8 mouse cellular contexts compared by ENCODE assay signal in genomic region chr3:152395350-152396277, GRCm38 (mm10). TPM values are rescaled to one million over a fixed set of nuclear protein-coding genes. Genes with fewer than 3 reads are reported as not detected.
DNase-seq lines count a peak whose midpoint lies in the region; ATAC-seq and TF ChIP-seq lines count a peak whose summit lies in the region.

Gene Zzz3, plus strand, starts transcription at chr3:152395473.

- no peaks in the 10 kb centered on the region for H3K9me3 ChIP-seq in heart, embryonic 11.5 days (replicated peaks; ENCODE audit: control insufficient read depth, low read length)
- no peaks in the 10 kb centered on the region for H3K9me3 ChIP-seq in kidney, embryonic 16.5 days (ENCODE audit: low read length)

- peak within 1 kb of the TSS; percentile 86 for H3K4me2 ChIP-seq in heart, embryonic 11.5 days
- peak within 1 kb of the TSS; percentile 87 for H3K4me2 ChIP-seq in kidney, embryonic 16.5 days (replicated peaks; ENCODE audit: low read depth, low read length)
- H3K4me2 ChIP-seq in myocyte (ENCODE audit: low read depth) = peak within 1 kb of the TSS; percentile 94

- peak within 1 kb of the TSS; percentile 77 for H3K4me3 ChIP-seq in heart, embryonic 11.5 days (ENCODE audit: low read depth, low read length)
- H3K4me3 ChIP-seq in kidney, embryonic 16.5 days (ENCODE audit: low read length) = peak within 1 kb of the TSS; percentile 83
- peak within 1 kb of the TSS; percentile 90 for H3K4me3 ChIP-seq in liver, adult 2 months (ENCODE audit: insufficient read depth, low read depth, low read length)
- peak within 1 kb of the TSS; percentile 57 for H3K4me3 ChIP-seq in myocyte

- 0 out of 2 replicates have a peak, but pooled peaks have one; percentile 43 for TF ChIP-seq POLR2A in liver, adult 2 months (IDR thresholded peaks at IDR 0.05; ENCODE audit: extremely low read depth, insufficient read depth, low read length)
- TF ChIP-seq POLR2A in myocyte (IDR thresholded peaks at IDR 0.05; ENCODE audit: insufficient read length, low read depth) = peak; percentile 50

- H3K27me3 ChIP-seq in heart, embryonic 11.5 days (ENCODE audit: control insufficient read depth, insufficient read depth, low read length) = no peaks in the 10 kb centered on the region
- H3K27me3 ChIP-seq in kidney, embryonic 16.5 days (ENCODE audit: insufficient read depth, low read length) = no peaks in the 10 kb centered on the region
- no peaks in the 10 kb centered on the region for H3K27me3 ChIP-seq in liver, adult 2 months (ENCODE audit: control insufficient read depth, insufficient read depth, low read length)
- no peaks in the 10 kb centered on the region for H3K27me3 ChIP-seq in myocyte (ENCODE audit: control insufficient read depth, insufficient read depth, insufficient read length)
- no peaks in the 10 kb centered on the region for H3K27me3 ChIP-seq in splenic B cell, adult 2 months (ENCODE audit: control insufficient read depth, insufficient read depth, low read length, poor library complexity, severe bottlenecking)

- peaks cover 9% of the 10 kb centered on the region; the same call in 1 of the 2 replicates for H3K79me2 ChIP-seq in liver, adult 2 months (ENCODE audit: control insufficient read depth, insufficient read depth, low read length)
- peaks cover 39% of the 10 kb centered on the region for H3K79me2 ChIP-seq in myocyte (ENCODE audit: control insufficient read depth, insufficient read depth)

- WGBS in heart, embryonic 11.5 days (ENCODE audit: insufficient replicate concordance) = under 1% methylated on average over 74 of the region's 108 CpGs
- under 1% methylated on average over 45 of the region's 108 CpGs for WGBS in kidney, embryonic 16.5 days
- WGBS in liver, adult 2 months = under 1% methylated on average over 86 of the region's 108 CpGs

- peaks cover 16% of the 10 kb centered on the region for H3K4me1 ChIP-seq in heart, embryonic 11.5 days (ENCODE audit: control insufficient read depth, insufficient read depth, low read length)
- H3K4me1 ChIP-seq in kidney, embryonic 16.5 days (ENCODE audit: insufficient read depth, low read length) = peaks cover 28% of the 10 kb centered on the region
- H3K4me1 ChIP-seq in liver, adult 2 months (ENCODE audit: control insufficient read depth, insufficient read depth, low read length) = peaks cover 13% of the 10 kb centered on the region

- peak within 1 kb of the TSS; percentile 100 for H3ac ChIP-seq in myocyte (ENCODE audit: control insufficient read depth, insufficient read length)

- peaks cover 2% of the 10 kb centered on the region; the same call in 1 of the 2 replicates for H3K36me3 ChIP-seq in heart, embryonic 11.5 days (ENCODE audit: control insufficient read depth, insufficient read depth, low read length)
- H3K36me3 ChIP-seq in kidney, embryonic 16.5 days (ENCODE audit: insufficient read depth, low read length) = peaks cover 6% of the 10 kb centered on the region; the same call in 1 of the 2 replicates
- H3K36me3 ChIP-seq in liver, adult 2 months (ENCODE audit: control insufficient read depth, insufficient read depth, low read length) = peaks cover 9% of the 10 kb centered on the region; the same call in 1 of the 2 replicates
- H3K36me3 ChIP-seq in myocyte (ENCODE audit: control insufficient read depth, insufficient read depth) = peaks cover 5% of the 10 kb centered on the region
- no peaks in the 10 kb centered on the region for H3K36me3 ChIP-seq in splenic B cell, adult 2 months (ENCODE audit: control insufficient read depth, insufficient read depth, low read length, poor library complexity, severe bottlenecking)

- H3K27ac ChIP-seq in heart, embryonic 11.5 days (ENCODE audit: low read depth, low read length) = peak within 1 kb of the TSS; percentile 99
- H3K27ac ChIP-seq in kidney, embryonic 16.5 days (ENCODE audit: low read length) = peak within 1 kb of the TSS; percentile 96
- H3K27ac ChIP-seq in liver, adult 2 months (replicated peaks; ENCODE audit: insufficient read depth, low read depth, low read length) = peak within 1 kb of the TSS; percentile 97

- peak within 1 kb of the TSS; percentile 88 for H3K9ac ChIP-seq in heart, embryonic 11.5 days (ENCODE audit: low read depth, low read length)
- H3K9ac ChIP-seq in kidney, embryonic 16.5 days (replicated peaks; ENCODE audit: low read length) = peak within 1 kb of the TSS; percentile 93
- H3K9ac ChIP-seq in liver, adult 2 months (ENCODE audit: low read depth, low read length) = peak within 1 kb of the TSS; percentile 95

- ATAC-seq in erythroblast, adult 5-6 weeks (replicated peaks; ENCODE audit: low FRiP score, poor library complexity, severe bottlenecking) = peak; percentile 77
- ATAC-seq in heart, embryonic 11.5 days (replicated peaks; ENCODE audit: insufficient number of reproducible peaks, low FRiP score, low TSS enrichment) = peak; percentile 88
- peak; percentile 94 for ATAC-seq in kidney, embryonic 16.5 days (ENCODE audit: low FRiP score, low TSS enrichment)

- peak; percentile 74 for TF ChIP-seq CTCF in liver, adult 2 months (IDR thresholded peaks at IDR 0.05; ENCODE audit: low read depth, low read length)

- DNase-seq in B cell, adult 2 months = peak; percentile 89 to 91
- peak; percentile 97 for DNase-seq in brain, adult 2 months (ENCODE audit: low read depth, low spot score)
- DNase-seq in liver, adult 2 months (ENCODE audit: extremely low read depth, low read depth, low spot score) = peak; percentile 66
- DNase-seq in splenic B cell, adult 2 months (ENCODE audit: low read depth, low spot score) = peak; percentile 92

TF ChIP-seq in myocyte, 11 proteins besides CTCF, POLR2A, EP300 and RAD21:
- TF ChIP-seq CEBPB (IDR thresholded peaks at IDR 0.05; ENCODE audit: insufficient read depth, poor library complexity, severe bottlenecking) = no peak
- TF ChIP-seq E2F4 (IDR thresholded peaks at IDR 0.05; ENCODE audit: insufficient read depth) = no peak
- TF ChIP-seq REST (IDR thresholded peaks at IDR 0.05; ENCODE audit: insufficient read depth, insufficient read length) = no peak
- peak; percentile 53 for TF ChIP-seq POLR2AphosphoS2 (IDR thresholded peaks at IDR 0.05; ENCODE audit: insufficient read length, low read depth)
- TF ChIP-seq MYOG (IDR thresholded peaks at IDR 0.05; ENCODE audit: control insufficient read depth in 1 of 3, insufficient read depth in 1 of 3, insufficient read length in 2 of 3, low read depth in 2 of 3) = peak in 1 of 3 experiments; percentile 24
TF ChIP-seq in myocyte: peak in this region for 2.

RNA-seq across cellular contexts. Expression of gene Zzz3, which starts in this region (rescaled TPM):
- total RNA-seq in erythroblast, adult 5-6 weeks (2015; ENCODE audit: low replicate concordance) = 12.1 and 16.9 TPM in 2 replicates
- total RNA-seq in erythroblast, adult 5-6 weeks (2017; ENCODE audit: low replicate concordance) = 15.5 and 16.9 TPM in 2 replicates
- 43.0 and 46.6 TPM in 2 replicates for polyA plus RNA-seq in heart, embryonic 11.5 days (2014; fragmentation: Nextera tagmentation; extraction: Ambion mirVana)
- 50.3 and 54.5 TPM in 2 replicates for polyA plus RNA-seq in kidney, embryonic 16.5 days (2015; fragmentation: Nextera tagmentation; extraction: Ambion mirVana)
- total RNA-seq in liver, adult 2 months (2014; rRNA removed) = 17.6 and 21.1 TPM in 2 replicates
- polyA plus RNA-seq in liver, adult 2 months (2012; rRNA removed) = 5.7 and 10.2 TPM in 2 replicates
- 6.6 TPM for polyA plus RNA-seq in myocyte (2012; fragmentation: generic; extraction: Trizol)

Comparison
In these comparisons a context has a peak if more than half of its experiments do, and no peak if none do; other contexts are left out.
1. Peak in every context shown above with its lines: DNase-seq, ATAC-seq, H3K4me3 ChIP-seq and H3K27ac ChIP-seq.